Mouse (Mus musculus): ENCODE measurements around the gene Nectin1. TPM values are rescaled to one million over a fixed set of nuclear protein-coding genes. Genes with fewer than 3 reads are reported as not detected.
A peak's percentile ranks its signal among the peaks of the same experiment; 100 is the strongest.

The Nectin1 gene
- polyA plus RNA-seq, 1 experiment = 13.1 TPM

DNA sequence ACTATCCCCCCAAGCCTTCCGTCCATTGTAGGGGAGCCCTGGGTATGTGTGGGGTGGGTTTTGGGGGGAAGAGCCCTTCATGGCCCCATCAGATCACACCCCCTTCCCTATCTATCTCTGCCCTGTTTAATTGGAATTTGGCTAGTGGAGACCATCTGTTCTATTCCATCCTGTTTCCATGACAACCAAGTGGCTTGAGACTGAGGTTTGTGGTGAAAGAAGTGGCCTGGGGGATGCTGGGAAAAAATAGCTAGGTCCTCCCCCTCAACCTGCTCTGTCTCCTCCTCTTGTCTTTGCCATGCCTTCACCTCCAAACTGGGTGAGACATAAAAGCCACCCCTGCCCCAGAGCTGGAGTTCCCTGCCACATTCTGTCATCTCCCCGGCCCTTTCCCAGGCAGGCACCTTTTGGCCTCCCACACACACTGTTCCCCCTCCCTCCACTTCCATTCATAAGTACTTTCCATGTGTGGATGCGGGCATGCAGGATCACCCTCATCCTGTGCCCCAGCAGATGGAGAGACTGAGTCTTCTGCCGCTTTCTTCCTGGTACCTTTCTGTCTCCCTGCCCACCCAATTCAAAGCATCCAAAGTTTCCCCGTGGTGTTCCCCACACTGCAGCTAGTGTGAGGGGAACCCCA is 17.5 kb downstream of the Nectin1 start:
- Histone ChIP-seq H3K36me3 (ENCODE audit: control insufficient read depth, insufficient read depth, low read length, poor library complexity, severe bottlenecking) (no peaks in the 10 kb centered on the region), H3K4me3 (ENCODE audit: low read depth, low read length) (no peak overlapping the region), H3K27ac (ENCODE audit: insufficient read depth, low read length) (no peak overlapping the region), H3K9ac (ENCODE audit: low read depth, poor library complexity, severe bottlenecking) (no peak overlapping the region), H3K4me1 (ENCODE audit: control insufficient read depth, insufficient read depth, low read length) (peaks cover 2% of the 10 kb centered on the region), H3K9me3 (replicated peaks; ENCODE audit: control insufficient read depth, insufficient read depth, low read length, poor library complexity, severe bottlenecking) (no peaks in the 10 kb centered on the region), H3K27me3 (ENCODE audit: control insufficient read depth, insufficient read depth, low read length, poor library complexity, severe bottlenecking) (no peaks in the 10 kb centered on the region)
- TF ChIP-seq POLR2A (IDR thresholded peaks at IDR 0.05; ENCODE audit: insufficient read depth, low read length) (no peak), EP300 (IDR thresholded peaks at IDR 0.05; ENCODE audit: insufficient read depth, low read depth, low read length) (no peak), CTCF (IDR thresholded peaks at IDR 0.05; ENCODE audit: low read depth, low read length) (no peak)

DNA sequence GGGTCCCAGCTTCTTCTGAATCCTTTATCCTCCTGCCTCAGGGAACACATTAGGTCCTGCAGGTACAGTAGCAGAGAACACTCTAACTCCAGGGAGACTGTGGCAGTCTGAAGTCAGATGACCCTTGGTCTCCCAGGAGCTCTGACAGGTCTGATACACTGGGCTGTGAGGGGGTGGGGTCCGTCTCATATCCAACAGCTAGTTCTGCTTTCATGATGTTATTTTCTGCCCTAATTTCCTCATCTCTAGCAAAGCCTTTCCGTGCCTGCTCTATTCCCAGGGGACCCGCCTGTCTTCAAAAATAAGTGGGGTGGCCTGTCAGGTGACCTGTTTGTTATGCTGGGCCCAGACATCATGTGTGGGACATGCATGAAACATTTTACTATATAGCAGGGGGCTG is 18.2 kb downstream of the Nectin1 start:
- H3K36me3 ChIP-seq (ENCODE audit: control insufficient read depth, insufficient read depth, low read length, poor library complexity, severe bottlenecking) = no peaks in the 10 kb centered on the region
- no peak overlapping the region for H3K27ac ChIP-seq (ENCODE audit: insufficient read depth, low read length)
- TF ChIP-seq EP300 (IDR thresholded peaks at IDR 0.05; ENCODE audit: insufficient read depth, low read depth, low read length) = no peak
- TF ChIP-seq POLR2A (IDR thresholded peaks at IDR 0.05; ENCODE audit: insufficient read depth, low read length) = no peak
- no peak for TF ChIP-seq CTCF (IDR thresholded peaks at IDR 0.05; ENCODE audit: low read depth, low read length)
- H3K4me3 ChIP-seq (ENCODE audit: low read depth, low read length) = no peak overlapping the region
- no peak overlapping the region for H3K9ac ChIP-seq (ENCODE audit: low read depth, poor library complexity, severe bottlenecking)
- H3K27me3 ChIP-seq (ENCODE audit: control insufficient read depth, insufficient read depth, low read length, poor library complexity, severe bottlenecking) = no peaks in the 10 kb centered on the region
- no peaks in the 10 kb centered on the region for H3K9me3 ChIP-seq (replicated peaks; ENCODE audit: control insufficient read depth, insufficient read depth, low read length, poor library complexity, severe bottlenecking)
- H3K4me1 ChIP-seq (ENCODE audit: control insufficient read depth, insufficient read depth, low read length) = peaks cover 2% of the 10 kb centered on the region

DNA sequence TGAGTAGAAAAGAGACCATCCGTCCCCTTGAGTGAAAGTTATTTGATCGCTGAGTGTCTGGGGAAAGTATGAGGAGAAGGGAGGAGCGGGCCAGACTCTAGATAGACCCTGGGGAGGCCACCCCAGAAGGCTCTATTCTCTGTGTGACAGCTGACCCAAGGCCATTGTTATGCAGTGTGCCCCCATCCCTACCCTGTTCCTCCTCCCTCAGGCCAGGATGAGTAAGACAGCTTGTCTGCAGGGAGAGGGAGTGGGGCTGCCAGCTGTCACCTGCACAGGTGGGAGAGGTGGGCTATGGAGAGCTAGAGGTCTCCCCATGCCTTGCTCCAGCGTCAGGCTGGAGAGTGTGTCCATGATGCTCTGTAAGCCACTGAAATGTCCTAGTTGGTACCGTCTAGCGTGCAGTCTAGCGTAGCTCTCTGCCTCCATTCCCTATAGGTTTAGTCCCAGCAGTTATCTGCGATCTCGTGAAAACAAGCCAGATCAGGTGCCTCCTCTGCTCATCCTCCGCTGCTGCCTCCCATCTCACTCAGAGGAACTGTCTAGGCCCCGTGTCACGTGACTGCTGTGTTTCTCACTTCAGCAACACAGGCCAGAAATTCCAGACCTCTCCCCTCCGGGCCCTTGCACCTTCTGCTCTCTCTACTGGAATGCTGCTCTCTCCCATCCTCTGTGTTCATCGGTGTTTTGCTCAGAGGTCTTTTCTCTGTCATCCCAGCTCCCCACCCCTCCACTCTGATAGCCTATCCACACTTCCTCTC is 21.8 kb downstream of the Nectin1 start:
- Histone ChIP-seq H3K27ac (ENCODE audit: insufficient read depth, low read length) (no peak overlapping the region), H3K4me3 (ENCODE audit: low read depth, low read length) (no peak overlapping the region), H3K36me3 (ENCODE audit: control insufficient read depth, insufficient read depth, low read length, poor library complexity, severe bottlenecking) (no peaks in the 10 kb centered on the region), H3K27me3 (ENCODE audit: control insufficient read depth, insufficient read depth, low read length, poor library complexity, severe bottlenecking) (no peaks in the 10 kb centered on the region), H3K9ac (ENCODE audit: low read depth, poor library complexity, severe bottlenecking) (no peak overlapping the region), H3K9me3 (replicated peaks; ENCODE audit: control insufficient read depth, insufficient read depth, low read length, poor library complexity, severe bottlenecking) (no peaks in the 10 kb centered on the region), H3K4me1 (ENCODE audit: control insufficient read depth, insufficient read depth, low read length) (peaks cover 2% of the 10 kb centered on the region)
- TF ChIP-seq POLR2A (IDR thresholded peaks at IDR 0.05; ENCODE audit: insufficient read depth, low read length) = no peak
- peak; percentile 88 for TF ChIP-seq EP300 (IDR thresholded peaks at IDR 0.05; ENCODE audit: insufficient read depth, low read depth, low read length)
- no peak for TF ChIP-seq CTCF (IDR thresholded peaks at IDR 0.05; ENCODE audit: low read depth, low read length)

DNA sequence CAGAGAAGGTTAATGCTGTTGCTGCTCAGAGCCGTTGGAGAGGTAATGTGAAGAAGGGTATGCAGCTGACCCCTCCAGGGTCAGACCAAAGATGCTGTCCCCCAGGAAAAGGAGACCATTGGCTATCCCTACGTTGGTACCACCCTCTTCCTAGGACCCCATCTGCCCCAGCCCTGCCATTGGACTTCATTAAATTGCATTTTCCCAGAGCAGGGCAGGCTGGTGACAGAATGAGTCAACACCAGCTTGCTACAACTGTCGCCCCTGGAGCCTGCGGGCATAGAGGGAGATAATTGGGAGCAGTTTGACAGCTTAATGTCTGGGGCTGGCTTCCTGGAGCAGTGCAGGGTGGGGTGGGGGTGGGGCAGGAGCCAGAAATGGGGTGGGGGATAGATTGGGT is 25.0 kb downstream of the Nectin1 start:
- no peaks in the 10 kb centered on the region for H3K9me3 ChIP-seq (replicated peaks; ENCODE audit: control insufficient read depth, insufficient read depth, low read length, poor library complexity, severe bottlenecking)
- no peaks in the 10 kb centered on the region for H3K36me3 ChIP-seq (ENCODE audit: control insufficient read depth, insufficient read depth, low read length, poor library complexity, severe bottlenecking)
- no peaks in the 10 kb centered on the region for H3K27me3 ChIP-seq (ENCODE audit: control insufficient read depth, insufficient read depth, low read length, poor library complexity, severe bottlenecking)
- H3K4me1 ChIP-seq (ENCODE audit: control insufficient read depth, insufficient read depth, low read length) = peaks cover 2% of the 10 kb centered on the region
- H3K9ac ChIP-seq (ENCODE audit: low read depth, poor library complexity, severe bottlenecking) = no peak overlapping the region
- TF ChIP-seq CTCF (IDR thresholded peaks at IDR 0.05; ENCODE audit: low read depth, low read length) (no peak), POLR2A (IDR thresholded peaks at IDR 0.05; ENCODE audit: insufficient read depth, low read length) (no peak), EP300 (IDR thresholded peaks at IDR 0.05; ENCODE audit: insufficient read depth, low read depth, low read length) (no peak)
- no peak overlapping the region for H3K27ac ChIP-seq (ENCODE audit: insufficient read depth, low read length)
- H3K4me3 ChIP-seq (ENCODE audit: low read depth, low read length) = no peak overlapping the region

DNA sequence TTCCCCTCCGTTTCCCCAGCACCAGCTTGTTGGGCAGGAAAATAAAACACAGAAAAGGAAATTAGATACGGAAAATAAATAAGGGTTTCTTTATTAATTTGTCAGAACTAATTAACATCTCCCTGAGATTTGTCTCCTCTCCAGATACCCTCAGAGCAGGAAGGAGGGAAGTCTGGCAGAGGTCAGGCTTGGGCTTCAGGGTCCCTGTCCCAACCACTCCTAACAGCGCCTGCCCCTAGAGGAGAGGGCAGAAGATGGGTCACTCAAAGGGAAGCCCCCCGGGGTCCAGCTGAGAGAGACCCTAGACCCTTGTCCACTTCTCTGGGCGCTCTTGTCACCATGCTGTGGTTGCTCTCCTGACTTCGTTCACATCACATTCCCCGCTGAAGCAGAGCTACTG is 25.4 kb downstream of the Nectin1 start:
- Histone ChIP-seq H3K9ac (ENCODE audit: low read depth, poor library complexity, severe bottlenecking) (no peak overlapping the region), H3K36me3 (ENCODE audit: control insufficient read depth, insufficient read depth, low read length, poor library complexity, severe bottlenecking) (no peaks in the 10 kb centered on the region), H3K9me3 (replicated peaks; ENCODE audit: control insufficient read depth, insufficient read depth, low read length, poor library complexity, severe bottlenecking) (no peaks in the 10 kb centered on the region), H3K27ac (ENCODE audit: insufficient read depth, low read length) (no peak overlapping the region), H3K4me1 (ENCODE audit: control insufficient read depth, insufficient read depth, low read length) (peaks cover 2% of the 10 kb centered on the region), H3K27me3 (ENCODE audit: control insufficient read depth, insufficient read depth, low read length, poor library complexity, severe bottlenecking) (no peaks in the 10 kb centered on the region), H3K4me3 (ENCODE audit: low read depth, low read length) (no peak overlapping the region)
- TF ChIP-seq POLR2A (IDR thresholded peaks at IDR 0.05; ENCODE audit: insufficient read depth, low read length) (no peak), EP300 (IDR thresholded peaks at IDR 0.05; ENCODE audit: insufficient read depth, low read depth, low read length) (no peak), CTCF (IDR thresholded peaks at IDR 0.05; ENCODE audit: low read depth, low read length) (no peak)

DNA sequence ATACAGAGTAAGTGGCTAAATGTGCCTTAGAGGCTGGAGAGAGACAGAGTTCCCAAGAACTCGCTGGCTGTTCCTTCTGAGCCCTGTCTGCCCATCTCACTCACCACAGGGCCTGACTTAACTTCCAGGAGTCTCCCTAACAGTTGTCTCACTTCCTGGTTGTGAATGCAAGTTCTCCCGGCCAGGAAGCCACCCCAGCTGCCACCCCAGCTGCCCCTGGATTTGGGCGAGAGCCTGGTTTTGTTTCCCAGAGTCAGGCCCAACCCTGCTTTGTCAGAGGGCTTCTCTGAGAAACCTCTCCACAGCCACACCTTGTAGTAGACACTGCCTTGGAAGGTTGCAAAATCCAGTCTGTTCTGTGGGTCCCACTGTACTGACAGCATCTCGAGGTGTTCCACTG is 26.2 kb downstream of the Nectin1 start:
- H3K9me3 ChIP-seq (replicated peaks; ENCODE audit: control insufficient read depth, insufficient read depth, low read length, poor library complexity, severe bottlenecking) = no peaks in the 10 kb centered on the region
- peaks cover 2% of the 10 kb centered on the region for H3K4me1 ChIP-seq (ENCODE audit: control insufficient read depth, insufficient read depth, low read length)
- H3K27me3 ChIP-seq (ENCODE audit: control insufficient read depth, insufficient read depth, low read length, poor library complexity, severe bottlenecking) = no peaks in the 10 kb centered on the region
- H3K9ac ChIP-seq (ENCODE audit: low read depth, poor library complexity, severe bottlenecking) = no peak overlapping the region
- H3K36me3 ChIP-seq (ENCODE audit: control insufficient read depth, insufficient read depth, low read length, poor library complexity, severe bottlenecking) = no peaks in the 10 kb centered on the region
- no peak overlapping the region for H3K27ac ChIP-seq (ENCODE audit: insufficient read depth, low read length)
- no peak overlapping the region for H3K4me3 ChIP-seq (ENCODE audit: low read depth, low read length)
- no peak for TF ChIP-seq CTCF (IDR thresholded peaks at IDR 0.05; ENCODE audit: low read depth, low read length)
- no peak for TF ChIP-seq EP300 (IDR thresholded peaks at IDR 0.05; ENCODE audit: insufficient read depth, low read depth, low read length)
- no peak for TF ChIP-seq POLR2A (IDR thresholded peaks at IDR 0.05; ENCODE audit: insufficient read depth, low read length)

Data from ES-Bruce4 (cell line).